Mouse (Mus musculus): Measurements from ENCODE around the gene Olfr1417. TPM values are rescaled to one million over a fixed set of nuclear protein-coding genes. Genes with fewer than 3 reads are reported as not detected.
A peak's percentile ranks its signal among the peaks of the same experiment; 100 is the strongest.

Olfr1417 gene
- total RNA-seq, 2 experiments from 2014 or later: not detected

GRCm38 (mm10) chr19:11810856-11811255 is 28.2 kb downstream of the Olfr1417 start:
- DNase-seq: peak in 1 of 2 experiments; percentile 64

GRCm38 (mm10) chr19:11810003-11810758 is 28.8 kb downstream of the Olfr1417 start:
- DNase-seq: no peak

- DNase-seq: no peak
Measured at GRCm38 (mm10) chr19:11808452-11808851, 30.6 kb downstream of the Olfr1417 start.

GRCm38 (mm10) chr19:11807822-11808221 is 31.2 kb downstream of the Olfr1417 start:
- no peak for DNase-seq

- no peak for DNase-seq
Measured at GRCm38 (mm10) chr19:11807251-11807650, 31.8 kb downstream of the Olfr1417 start.

- peak in 1 of 2 experiments; percentile 65 for DNase-seq
Measured at GRCm38 (mm10) chr19:11804423-11804822, 34.6 kb downstream of the Olfr1417 start.

GRCm38 (mm10) chr19:11800531-11801315 is 38.3 kb downstream of the Olfr1417 start:
- no peak for DNase-seq

- DNase-seq: no peak
Measured at GRCm38 (mm10) chr19:11794447-11794846, 44.6 kb downstream of the Olfr1417 start.

- no peak for DNase-seq
Measured at GRCm38 (mm10) chr19:11793741-11794359, 45.2 kb downstream of the Olfr1417 start.

- DNase-seq: no peak
Measured at GRCm38 (mm10) chr19:11791825-11792224, 47.2 kb downstream of the Olfr1417 start.

GRCm38 (mm10) chr19:11788876-11789275 is 50.1 kb downstream of the Olfr1417 start:
- DNase-seq: no peak

GRCm38 (mm10) chr19:11787826-11788225 is 51.2 kb downstream of the Olfr1417 start:
- no peak for DNase-seq

- no peak for DNase-seq
Measured at GRCm38 (mm10) chr19:11785409-11786154, 53.4 kb downstream of the Olfr1417 start.

GRCm38 (mm10) chr19:11777191-11777865 is 61.7 kb downstream of the Olfr1417 start:
- DNase-seq: peak; percentile 39 to 84

Other genes with a start within 250 kb of the Olfr1417 start
- gene Ms4a6d, start 234.4 kb downstream of the Olfr1417 start, total RNA-seq (2021): 1 to 10 TPM; 3.6 to 4.7 TPM
- not detected for gene Ms4a2, start 215.5 kb downstream of the Olfr1417 start, total RNA-seq (2021)
- gene Ms4a3, start 198.4 kb downstream of the Olfr1417 start, total RNA-seq (2021): not detected
- gene Oosp2, start 178.7 kb downstream of the Olfr1417 start, total RNA-seq (2021): not detected
- not detected for gene Oosp1, start 148.1 kb downstream of the Olfr1417 start, total RNA-seq (2021)
- gene Oosp3, start 142.2 kb downstream of the Olfr1417 start, total RNA-seq (2021): not detected
- not detected for gene Gif, start 91.7 kb downstream of the Olfr1417 start, total RNA-seq (2021)
- 100 to 1,000 TPM; 113 to 120 TPM for gene Mrpl16, start 68.8 kb downstream of the Olfr1417 start, total RNA-seq (2021)
- gene Stx3, start 19.8 kb downstream of the Olfr1417 start, total RNA-seq (2021): 1 to 10 TPM; 3.5 to 4.5 TPM
- gene Olfr1418, start 21.8 kb upstream of the Olfr1417 start, total RNA-seq (2021): not detected
- gene Olfr1419, start 35.9 kb upstream of the Olfr1417 start, total RNA-seq (2021): not detected
- not detected for gene Olfr1420, start 47.3 kb upstream of the Olfr1417 start, total RNA-seq (2021)
- gene Patl1, start 73.2 kb upstream of the Olfr1417 start, total RNA-seq (2021): 10 to 100 TPM; 24.7 to 27.3 TPM
- gene Osbp, start 126.7 kb upstream of the Olfr1417 start, total RNA-seq (2021): 10 to 100 TPM; 97.2 to 99.2 TPM
- not detected for gene Olfr1423, start 202.1 kb upstream of the Olfr1417 start, total RNA-seq (2021)
- gene Olfr1424, start 223.5 kb upstream of the Olfr1417 start, total RNA-seq (2021): not detected
- not detected for gene Olfr1425, start 238.5 kb upstream of the Olfr1417 start, total RNA-seq (2021)